Mouse (Mus musculus) frontal cortex, postnatal 14 days (tissue): ENCODE measurements around the gene Zscan29.
A peak's percentile ranks its signal among the peaks of the same experiment; 100 is the strongest.

ENCODE experiments used
- DNase-seq, 2 experiments: peaks; one replicate each; pipeline ENCODE4 v3.0.0; 2022; ENCODE audit warnings: low spot score in 2 of 2

Zscan29 gene

GRCm38 (mm10) chr2:121170980-121171742, at the start of gene Zscan29:
Gene Zscan29 (minus strand): TSS chr2:121171125.
- peak; percentile 68 to 77 for DNase-seq

- DNase-seq = no peak
Measured at GRCm38 (mm10) chr2:121219994-121220393, 49.1 kb upstream of the Zscan29 start.

- DNase-seq = no peak
Measured at GRCm38 (mm10) chr2:121219177-121219576, 48.3 kb upstream of the Zscan29 start.

GRCm38 (mm10) chr2:121214491-121214890, 43.6 kb upstream of the Zscan29 start:
- no peak for DNase-seq

GRCm38 (mm10) chr2:121206541-121206940, 35.6 kb upstream of the Zscan29 start:
- DNase-seq = no peak

- no peak for DNase-seq
Measured at GRCm38 (mm10) chr2:121204276-121204675, 33.4 kb upstream of the Zscan29 start.

GRCm38 (mm10) chr2:121195466-121195865, 24.5 kb upstream of the Zscan29 start:
- no peak for DNase-seq

GRCm38 (mm10) chr2:121188530-121188929, 17.6 kb upstream of the Zscan29 start:
- DNase-seq = no peak

- no peak for DNase-seq
Measured at GRCm38 (mm10) chr2:121184142-121184541, 13.2 kb upstream of the Zscan29 start.

- DNase-seq = no peak
Measured at GRCm38 (mm10) chr2:121183431-121183830, 12.5 kb upstream of the Zscan29 start.

- DNase-seq = no peak
Measured at GRCm38 (mm10) chr2:121178828-121179479, 8.0 kb upstream of the Zscan29 start.

- DNase-seq = no peak
Measured at GRCm38 (mm10) chr2:121170481-121170971, 399 bp downstream of the Zscan29 start, which contains the start of gene Tubgcp4. Gene Tubgcp4 (plus strand): TSS chr2:121170654.

GRCm38 (mm10) chr2:121169902-121170301, 1.0 kb downstream of the Zscan29 start:
- DNase-seq = no peak

GRCm38 (mm10) chr2:121169173-121169572, 1.8 kb downstream of the Zscan29 start:
- DNase-seq = no peak

- DNase-seq = no peak
Measured at GRCm38 (mm10) chr2:121153100-121153499, 17.8 kb downstream of the Zscan29 start.

GRCm38 (mm10) chr2:121149679-121150078, 21.2 kb downstream of the Zscan29 start:
- no peak for DNase-seq

GRCm38 (mm10) chr2:121142415-121142814, 28.5 kb downstream of the Zscan29 start:
- DNase-seq = no peak

GRCm38 (mm10) chr2:121141216-121142035, 29.5 kb downstream of the Zscan29 start:
- no peak for DNase-seq

- peak; percentile 85 to 90 for DNase-seq
Measured at GRCm38 (mm10) chr2:121140018-121140882, 30.7 kb downstream of the Zscan29 start, which contains the start of the genes Adal and Lcmt2. Gene Adal (plus strand): TSS chr2:121140428. Gene Lcmt2 (minus strand): TSS chr2:121140653.

GRCm38 (mm10) chr2:121139266-121140017, 31.5 kb downstream of the Zscan29 start:
- peak; percentile 4 to 11 for DNase-seq
